Mouse (Mus musculus): ENCODE measurements at regions not wholly inside any gene's neighbourhood (a gene's known extent, or its start where the extent isn't known, plus 50 kb on each side); places are given as distances from the start of the nearest gene placed in this dataset.

DNA sequence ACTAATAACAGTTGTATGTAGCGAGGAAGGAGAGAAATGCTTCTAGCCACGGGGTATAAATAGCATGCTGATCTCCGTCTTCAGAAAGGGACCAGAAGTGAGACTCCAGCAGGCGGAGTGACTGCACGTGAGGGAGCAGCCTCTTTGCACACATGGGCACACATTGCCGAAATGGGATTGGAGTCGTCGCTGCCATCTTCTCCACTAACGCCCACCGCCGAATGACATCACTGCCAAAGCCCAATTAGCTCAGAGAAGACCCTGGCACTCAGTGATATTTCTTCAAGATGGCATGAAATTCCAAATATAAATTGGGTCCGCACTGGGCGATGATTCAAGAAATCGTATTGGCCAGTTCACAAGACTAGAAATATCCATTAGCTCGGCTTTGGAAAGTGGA, 220.9 kb upstream of the Nr4a3 start:
- TF ChIP-seq MYOG (IDR thresholded peaks at IDR 0.05; ENCODE audit: control insufficient read depth, extremely low read depth, insufficient read length): no peak
- no peak for TF ChIP-seq USF1 (IDR thresholded peaks at IDR 0.05; ENCODE audit: low read depth)
